Mouse (Mus musculus) thymus, adult 2 months (tissue): ENCODE results near the gene Bcas2.

Source experiments
- CTCF ChIP-seq: fragments of 200-500 bp; IDR thresholded peaks from 2 replicates; pipeline ENCODE4 v1.5.1; 2012; ENCODE audit warnings: mild to moderate bottlenecking, control low read depth, low read length, moderate library complexity, borderline replicate concordance; ENCODE audit not compliant: control insufficient read depth, poor library complexity, insufficient read depth; ENCODE audit errors: extremely low read depth
- POLR2A ChIP-seq: fragments of 200-500 bp; IDR thresholded peaks from 2 replicates; pipeline ENCODE4 v1.6.1; 2012; ENCODE audit warnings: mild to moderate bottlenecking, low read length, control low read depth, moderate library complexity; ENCODE audit not compliant: control insufficient read depth, poor library complexity, insufficient read depth; ENCODE audit errors: extremely low read depth

GRCm38 (mm10) chr3:103126138-103126537 lies 45.3 kb upstream of the Bcas2 start:
- TF ChIP-seq CTCF (no peak), POLR2A (no peak)
